In genomic region chr8:95204039-95204380, GRCm38 (mm10) we compare ENCODE assay signal across 7 mouse cellular contexts. TPM values are rescaled to one million over a fixed set of nuclear protein-coding genes. Genes with fewer than 3 reads are reported as not detected.
DNase-seq lines count a peak whose midpoint lies in the region; ATAC-seq and TF ChIP-seq lines count a peak whose summit lies in the region.

No protein-coding gene starts in this region.

- no peaks in the 10 kb centered on the region; the same call in 1 of the 2 replicates for H3K9me3 ChIP-seq in midbrain, embryonic 13.5 days

- no peak for TF ChIP-seq POLR2A in small intestine, adult 2 months (IDR thresholded peaks at IDR 0.05; ENCODE audit: low read depth, low read length)

- no peak overlapping the region for H3K27ac ChIP-seq in midbrain, embryonic 13.5 days
- no peak overlapping the region for H3K27ac ChIP-seq in small intestine, adult 2 months (ENCODE audit: insufficient read depth, low read depth, low read length)

- peak; percentile 96; the same call in 1 of the 2 replicates for TF ChIP-seq CTCF in small intestine, adult 2 months (IDR thresholded peaks at IDR 0.05; ENCODE audit: extremely low read depth, insufficient read length, insufficient replicate concordance, low read depth, low read length)

- no peaks in the 10 kb centered on the region for H3K36me3 ChIP-seq in midbrain, embryonic 13.5 days
- no peaks in the 10 kb centered on the region for H3K36me3 ChIP-seq in small intestine, adult 2 months (ENCODE audit: control insufficient read depth, insufficient read depth, low read length)

- no peak overlapping the region for H3K4me3 ChIP-seq in midbrain, embryonic 13.5 days (replicated peaks)
- H3K4me3 ChIP-seq in small intestine, adult 2 months (ENCODE audit: low read depth, low read length), result no peak overlapping the region

- intact Hi-C loops in left cerebral cortex, postnatal 10 days (cut with DNase I), result loop anchor here (5.0 to 10.0 kb wide), 2 partner anchors 99 to 262 kb away; no protein-coding TSS in a partner anchor

- ATAC-seq in midbrain, embryonic 13.5 days, result peak; percentile 69

- no peak overlapping the region for H3K4me2 ChIP-seq in midbrain, embryonic 13.5 days (replicated peaks)

- peak; percentile 75 to 79 for DNase-seq in adrenal gland, adult 18-20 months (ENCODE audit: low spot score in 2 of 2)
- peak; percentile 70 to 81 for DNase-seq in cerebellum, postnatal 4 days (ENCODE audit: low spot score in 2 of 2)
- DNase-seq in gastrocnemius, postnatal 10 days, result peak; percentile 77
- DNase-seq in hindlimb bud, embryonic 11.5 days (ENCODE audit: extremely low spot score, low read depth, low spot score), result peak; percentile 42
- DNase-seq in left cerebral cortex, postnatal 10 days (ENCODE audit: extremely low spot score in 1 of 2, low spot score in 2 of 2), result peak; percentile 66 to 76

- no peaks in the 10 kb centered on the region for H3K27me3 ChIP-seq in midbrain, embryonic 13.5 days
- H3K27me3 ChIP-seq in small intestine, adult 2 months (ENCODE audit: control insufficient read depth, insufficient read depth, low read length), result no peaks in the 10 kb centered on the region

- no peak overlapping the region for H3K9ac ChIP-seq in midbrain, embryonic 13.5 days (replicated peaks)

- 18% methylated on average over 10 of the region's 10 CpGs for WGBS in midbrain, embryonic 13.5 days
- WGBS in small intestine, adult 2 months, result 22% methylated on average over 10 of the region's 10 CpGs

- peaks cover 8% of the 10 kb centered on the region for H3K4me1 ChIP-seq in midbrain, embryonic 13.5 days (replicated peaks)
- H3K4me1 ChIP-seq in small intestine, adult 2 months (ENCODE audit: control insufficient read depth, insufficient read depth, insufficient read length, low read length), result peaks cover 4% of the 10 kb centered on the region

RNA-seq across cellular contexts. Expression of gene Kifc3, which starts 1.4 kb away (rescaled TPM):
- total RNA-seq in adrenal gland, adult 18-20 months (2021), result 100 to 1,000 TPM; 133 to 161 TPM
- total RNA-seq in gastrocnemius, postnatal 10 days (2021), result 10 to 100 TPM; 20.8 to 22.8 TPM
- total RNA-seq in left cerebral cortex, postnatal 10 days (2021), result 10 to 100 TPM; 56.2 to 58.6 TPM
- 12.6 and 14.3 TPM in 2 replicates for polyA plus RNA-seq in midbrain, embryonic 13.5 days (2015; fragmentation: Nextera tagmentation; extraction: Ambion mirVana)
- 35.0 and 64.7 TPM in 2 replicates for polyA plus RNA-seq in small intestine, adult 2 months (2012; rRNA removed)
